Mouse (Mus musculus) liver, adult 10 weeks (tissue): ENCODE results near the gene Tex13c1. TPM values are rescaled to one million over a fixed set of nuclear protein-coding genes. Genes with fewer than 3 reads are reported as not detected.

Source experiments
- polyA plus RNA-seq: library from polyadenylated mRNA; stranded (reverse); fragments of 350-450 nt; fragmentation: Illumina TruSeq; extraction: RNeasy Lipid Tissue Mini Kit (QIAGEN cat#74804); gene quantifications from one replicate; pipeline ENCODE4 v1.2.3, GENCODE M21; 2014; ENCODE audit warnings: low read depth, low replicate concordance

The Tex13c1 gene
- polyA plus RNA-seq: not detected

GRCm38 (mm10) chrX:43590860-43591259 is at the start of gene Tex13c1:
Tex13c1 (plus strand) TSS chrX:43591160.

Other genes starting within 250 kb of the Tex13c1 start
- gene Tenm1, start 162.0 kb upstream of the Tex13c1 start, polyA plus RNA-seq: not detected